Mouse (Mus musculus) kidney, embryonic 14.5 days (tissue): Measurements from ENCODE around the gene Rabepk. TPM values are rescaled to one million over a fixed set of nuclear protein-coding genes. Genes with fewer than 3 reads are reported as not detected.
A peak's percentile ranks its signal among the peaks of the same experiment; 100 is the strongest.
"Not testable (repeated sequence)": the region's sequence is repeated elsewhere in the genome, so short reads cannot be mapped to it uniquely, and the experiment has no call there.

Source experiments
- ATAC-seq: fragments of 200-750 bp; cut with Nextera tagmentation; 2 replicates; pipeline ENCODE4 v1.8.0; 2017; ENCODE audit warnings: moderate number of reproducible peaks, mild to moderate bottlenecking, moderate TSS enrichment, moderate library complexity; ENCODE audit not compliant: low FRiP score, low TSS enrichment
- H3K27ac ChIP-seq: fragments of 300-500 bp; sonication (generic); 2 replicates; pipeline ENCODE4 v1.5.1; 2014; ENCODE audit warnings: low read depth, mild to moderate bottlenecking, low read length, moderate library complexity, mixed read lengths
- H3K27me3 ChIP-seq: fragments of 300-500 bp; sonication (generic); 2 replicates; pipeline ENCODE4 v1.6.1; 2014; ENCODE audit warnings: mild to moderate bottlenecking, low read length; ENCODE audit not compliant: control insufficient read depth, insufficient read depth
- H3K36me3 ChIP-seq: fragments of 300-500 bp; sonication (generic); 2 replicates; pipeline ENCODE4 v1.6.1; 2014; ENCODE audit warnings: low read length, mixed read lengths; ENCODE audit not compliant: control insufficient read depth, insufficient read depth
- H3K4me1 ChIP-seq: fragments of 300-500 bp; sonication (generic); 2 replicates; pipeline ENCODE4 v1.6.1; 2014; ENCODE audit warnings: low read length, mixed read lengths; ENCODE audit not compliant: control insufficient read depth, insufficient read depth
- H3K4me2 ChIP-seq: fragments of 300-500 bp; sonication (generic); replicated peaks from 2 replicates; pipeline ENCODE4 v1.6.1; 2014; ENCODE audit warnings: low read depth, mild to moderate bottlenecking, low read length
- H3K4me3 ChIP-seq: fragments of 300-500 bp; sonication (generic); 2 replicates; pipeline ENCODE4 v1.5.1; 2014; ENCODE audit warnings: mild to moderate bottlenecking, low read length
- H3K9ac ChIP-seq: fragments of 300-500 bp; sonication (generic); 2 replicates; pipeline ENCODE4 v1.6.1; 2014; ENCODE audit warnings: low read depth, mild to moderate bottlenecking, low read length, moderate library complexity
- H3K9me3 ChIP-seq: fragments of 300-500 bp; sonication (generic); 2 replicates; pipeline ENCODE4 v1.6.1; 2016; ENCODE audit warnings: low read length; ENCODE audit not compliant: control insufficient read depth
- WGBS: fragments of 180-500 bp; shearing (Covaris S2); extraction: QIAGEN DNeasy Blood & Tissue Kit; methylation state at CpG from one replicate; pipeline ENCODE4 v1.1.7; 2014; 5-methylcytosine and 5-hydroxymethylcytosine counted together
- polyA plus RNA-seq: library from polyadenylated mRNA; unstranded; fragments of >200 nt; fragmentation: Nextera tagmentation; extraction: Ambion mirVana; gene quantifications from 2 replicates; pipeline ENCODE4 v1.2.1, GENCODE M21; 2014

Gene Rabepk
- 35.9 and 39.6 TPM in 2 replicates for polyA plus RNA-seq

GRCm38 (mm10) chr2:34799357-34800256 is at the start of gene Rabepk:
Gene Rabepk (minus strand): TSS chr2:34799912.
- Histone ChIP-seq H3K36me3 (peaks cover 15% of the 10 kb centered on the region; the same call in 1 of the 2 replicates), H3K4me3 (peak within 1 kb of the TSS; percentile 73), H3K9me3 (no peaks in the 10 kb centered on the region), H3K4me2 (peak within 1 kb of the TSS; percentile 71), H3K9ac (peak within 1 kb of the TSS; percentile 78), H3K4me1 (peaks cover 13% of the 10 kb centered on the region; the same call in 1 of the 2 replicates), H3K27me3 (no peaks in the 10 kb centered on the region), H3K27ac (peak within 1 kb of the TSS; percentile 65)
- WGBS = 4% methylated on average over 44 of the region's 44 CpGs
- ATAC-seq = peak; percentile 79

GRCm38 (mm10) chr2:34847702-34848101 is 48.0 kb upstream of the Rabepk start:
- H3K27me3 ChIP-seq = no peaks in the 10 kb centered on the region
- no peak for ATAC-seq
- H3K9ac ChIP-seq = no peak overlapping the region
- no peaks in the 10 kb centered on the region for H3K9me3 ChIP-seq
- H3K4me3 ChIP-seq = no peak overlapping the region
- no peak overlapping the region for H3K27ac ChIP-seq
- H3K4me2 ChIP-seq = no peak overlapping the region
- peaks cover 23% of the 10 kb centered on the region for H3K36me3 ChIP-seq
- H3K4me1 ChIP-seq = no peaks in the 10 kb centered on the region
- 67% methylated on average over 1 of the region's 1 CpGs for WGBS

GRCm38 (mm10) chr2:34843211-34843939 is 43.7 kb upstream of the Rabepk start:
- Histone ChIP-seq H3K4me2 (no peak overlapping the region), H3K4me3 (no peak overlapping the region), H3K9ac (no peak overlapping the region), H3K4me1 (no peaks in the 10 kb centered on the region), H3K9me3 (no peaks in the 10 kb centered on the region), H3K27me3 (no peaks in the 10 kb centered on the region), H3K27ac (no peak overlapping the region), H3K36me3 (no peaks in the 10 kb centered on the region)
- ATAC-seq = no peak
- 83% methylated on average over 11 of the region's 11 CpGs for WGBS

GRCm38 (mm10) chr2:34841706-34842105 is 42.0 kb upstream of the Rabepk start:
- WGBS = 93% methylated on average over 8 of the region's 8 CpGs
- no peaks in the 10 kb centered on the region for H3K27me3 ChIP-seq
- no peak overlapping the region for H3K4me2 ChIP-seq
- no peaks in the 10 kb centered on the region for H3K36me3 ChIP-seq
- no peak for ATAC-seq
- no peak overlapping the region for H3K9ac ChIP-seq
- H3K4me3 ChIP-seq = no peak overlapping the region
- H3K4me1 ChIP-seq = no peaks in the 10 kb centered on the region
- no peaks in the 10 kb centered on the region for H3K9me3 ChIP-seq
- no peak overlapping the region for H3K27ac ChIP-seq

- not testable (repeated sequence) for H3K27ac ChIP-seq, H3K36me3 ChIP-seq, ATAC-seq, H3K4me2 ChIP-seq, H3K9ac ChIP-seq, H3K27me3 ChIP-seq, H3K4me3 ChIP-seq, H3K4me1 ChIP-seq, H3K9me3 ChIP-seq
- 82% methylated on average over 5 of the region's 5 CpGs for WGBS
These were observed 40.4 kb upstream of the Rabepk start for GRCm38 (mm10) chr2:34840143-34840542.

GRCm38 (mm10) chr2:34835669-34836068 is 36.0 kb upstream of the Rabepk start:
- H3K27me3 ChIP-seq = no peaks in the 10 kb centered on the region
- 72% methylated on average over 3 of the region's 3 CpGs for WGBS
- ATAC-seq = no peak
- no peak overlapping the region for H3K4me2 ChIP-seq
- no peaks in the 10 kb centered on the region for H3K9me3 ChIP-seq
- no peak overlapping the region for H3K9ac ChIP-seq
- H3K36me3 ChIP-seq = no peaks in the 10 kb centered on the region
- H3K4me3 ChIP-seq = no peak overlapping the region
- no peaks in the 10 kb centered on the region for H3K4me1 ChIP-seq
- H3K27ac ChIP-seq = no peak overlapping the region

- H3K27ac ChIP-seq = no peak overlapping the region
- no peaks in the 10 kb centered on the region for H3K4me1 ChIP-seq
- WGBS = 90% methylated on average over 17 of the region's 17 CpGs
- H3K27me3 ChIP-seq = no peaks in the 10 kb centered on the region
- H3K9me3 ChIP-seq = no peaks in the 10 kb centered on the region
- no peak overlapping the region for H3K9ac ChIP-seq
- no peak for ATAC-seq
- H3K4me2 ChIP-seq = no peak overlapping the region
- no peaks in the 10 kb centered on the region for H3K36me3 ChIP-seq
- H3K4me3 ChIP-seq = no peak overlapping the region
These were observed 33.9 kb upstream of the Rabepk start for GRCm38 (mm10) chr2:34833624-34834023.

GRCm38 (mm10) chr2:34832766-34833457 is 33.2 kb upstream of the Rabepk start, which contains the start of gene Gm34653:
Gene Gm34653 (plus strand): TSS chr2:34833007.
- H3K9ac ChIP-seq, H3K27me3 ChIP-seq, H3K4me3 ChIP-seq, H3K9me3 ChIP-seq, H3K4me2 ChIP-seq, H3K4me1 ChIP-seq, H3K27ac ChIP-seq, H3K36me3 ChIP-seq, ATAC-seq: not testable (repeated sequence)
- 80% methylated on average over 11 of the region's 11 CpGs for WGBS
